Mouse (Mus musculus) ovary, adult 18-20 months (tissue): Measurements from ENCODE around the gene Zbtb7b.

Experiments
- DNase-seq: peaks from one replicate; pipeline ENCODE4 v3.0.0; 2022; ENCODE audit warnings: low spot score, mixed read lengths

Gene Zbtb7b

DNA sequence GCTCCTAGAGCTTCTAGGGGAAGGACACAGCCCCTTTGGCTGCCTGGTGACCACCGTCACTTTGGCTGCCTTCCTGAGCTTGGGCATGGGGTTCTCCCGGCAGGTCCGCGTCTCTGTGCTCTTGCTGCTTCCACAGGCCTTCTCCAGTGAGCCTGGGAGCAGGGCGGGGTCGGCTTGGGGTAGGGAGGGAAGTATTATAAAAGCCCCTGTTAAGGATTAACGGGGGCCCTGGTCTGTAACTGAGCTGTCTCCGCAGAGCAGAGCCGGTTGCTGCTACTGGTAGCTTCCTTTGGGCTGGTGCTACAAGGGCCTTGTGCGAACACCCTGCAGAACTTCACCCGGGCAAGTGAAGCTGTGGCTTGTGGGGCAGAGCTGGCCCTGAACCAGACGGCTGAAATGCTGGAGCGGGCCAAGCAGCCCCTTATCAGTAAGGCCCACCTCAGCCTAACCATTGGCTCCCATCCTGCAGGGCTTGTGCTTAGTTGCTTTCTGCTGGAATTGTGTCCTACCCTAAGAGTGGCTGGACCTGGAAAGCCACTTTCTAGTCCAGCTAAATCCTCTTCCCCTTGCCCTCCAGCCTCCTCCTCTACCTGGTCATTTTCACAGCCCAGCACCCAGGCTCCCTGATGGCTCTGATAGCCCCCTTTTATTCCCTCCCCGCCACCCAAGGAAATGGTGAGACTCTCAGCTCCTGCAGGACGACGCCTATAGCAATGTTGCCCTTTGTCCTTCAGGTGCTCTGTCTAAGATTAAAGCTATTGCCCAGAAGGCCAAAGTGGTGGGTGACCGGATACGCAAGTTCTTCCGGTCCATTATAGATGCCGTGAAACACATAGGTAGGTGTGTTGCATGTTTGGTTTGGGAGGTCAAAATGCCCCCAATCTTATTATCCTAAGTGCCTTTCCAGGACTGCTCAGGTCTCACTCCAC lies 28.8 kb downstream of the Zbtb7b start:
- no peak for DNase-seq

DNA sequence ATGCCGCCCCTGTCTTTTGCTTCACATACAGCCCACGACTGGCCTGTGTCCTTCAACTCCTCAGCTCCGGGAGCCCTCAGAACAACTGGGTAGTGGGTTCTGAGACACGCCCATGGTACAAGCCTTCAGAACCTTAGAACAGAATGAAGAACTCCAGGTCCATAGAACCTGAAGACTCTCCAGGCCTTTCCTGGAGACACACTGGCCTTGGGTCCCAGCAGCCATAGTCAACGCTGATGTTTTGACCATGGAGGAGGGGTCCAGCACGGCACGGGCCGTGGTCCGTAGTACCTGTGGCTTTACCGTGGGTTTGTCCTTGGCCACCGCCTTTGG lies 29.5 kb downstream of the Zbtb7b start, which contains the start of gene Dcst1:
Dcst1 (minus strand) TSS at position 101 of the 333 bp plus-strand sequence.
- DNase-seq, result no peak

DNA sequence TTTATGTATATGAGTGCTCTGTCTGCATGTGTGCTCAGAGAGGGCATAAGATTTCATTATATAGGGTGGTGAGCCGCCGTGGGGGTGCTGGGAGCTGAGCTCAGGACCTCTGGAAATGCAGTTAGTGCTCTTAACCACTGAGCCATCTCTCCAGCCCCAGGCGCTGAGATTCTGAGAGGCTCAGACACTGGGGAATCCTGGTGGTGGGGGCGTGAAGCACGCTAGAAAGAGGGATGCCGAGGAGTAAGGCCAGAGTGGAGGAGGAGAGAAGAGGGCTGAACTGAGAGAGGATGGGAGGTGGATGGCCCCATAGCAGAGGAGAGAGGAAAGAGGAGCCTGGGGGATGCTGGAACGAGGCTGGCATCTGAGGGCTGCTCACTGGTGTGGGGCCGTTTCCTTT lies 29.9 kb downstream of the Zbtb7b start:
- DNase-seq, result no peak

DNA sequence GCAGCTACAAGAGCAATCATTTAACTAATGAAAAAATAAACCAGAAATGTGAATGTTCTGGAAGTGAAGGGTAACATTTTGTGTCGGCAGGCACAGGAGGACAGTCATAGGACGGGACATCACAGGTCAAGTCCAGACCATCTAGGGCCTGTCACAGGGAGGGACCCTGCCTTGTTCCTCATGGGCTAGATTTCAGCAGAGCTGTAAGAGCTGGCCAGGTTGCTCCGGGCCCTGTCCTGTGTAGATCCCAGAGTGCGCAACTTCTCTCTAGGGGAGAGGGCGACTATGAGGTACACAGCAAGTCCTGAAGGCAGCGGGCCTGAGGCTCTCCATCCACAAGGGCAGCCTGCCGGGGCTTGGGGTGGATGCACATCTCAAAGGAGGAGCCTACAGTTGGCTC lies 32.9 kb downstream of the Zbtb7b start, which contains the start of gene Dcst2:
Dcst2 (plus strand) TSS at position 301 of the 400 bp plus-strand sequence.
- no peak for DNase-seq

DNA sequence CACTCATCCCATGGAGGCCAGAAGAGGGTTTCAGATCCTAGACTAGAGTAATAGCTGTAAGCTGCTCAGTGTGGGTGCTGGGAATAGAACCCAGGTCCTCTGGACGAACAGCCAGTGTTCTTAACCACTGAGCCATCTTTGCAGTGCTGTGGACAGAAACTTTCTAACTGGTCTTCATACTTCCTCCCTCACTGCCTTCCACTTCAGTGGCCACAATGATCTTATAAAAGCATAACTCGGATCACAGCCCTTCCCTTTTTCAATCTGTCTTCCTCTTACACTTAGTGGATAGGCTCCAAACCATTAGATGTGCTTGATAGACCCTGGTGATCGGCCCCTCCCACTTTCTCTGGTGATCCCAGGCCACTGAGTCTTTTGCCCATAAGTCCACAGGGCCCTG lies 34.3 kb downstream of the Zbtb7b start:
- no peak for DNase-seq

DNA sequence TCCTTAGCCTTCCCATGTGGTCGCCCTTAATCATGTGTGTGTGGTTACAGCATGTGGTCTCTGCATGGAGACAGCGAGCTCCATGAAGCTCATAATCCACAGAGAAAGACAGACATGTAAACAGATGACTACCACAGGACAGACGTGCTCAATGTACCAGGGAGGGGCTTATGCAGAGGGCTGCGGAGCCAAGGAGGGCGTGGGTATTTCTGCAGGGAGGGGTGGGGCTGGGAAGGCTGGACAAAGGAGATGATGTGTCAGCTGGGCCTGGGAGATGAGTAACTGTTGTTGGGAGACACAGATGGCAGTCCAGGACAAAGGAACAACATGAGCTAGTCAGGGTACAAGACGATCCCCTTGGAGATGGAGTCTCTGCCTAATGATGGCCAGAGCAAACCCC lies 34.9 kb downstream of the Zbtb7b start:
- DNase-seq, result no peak

DNA sequence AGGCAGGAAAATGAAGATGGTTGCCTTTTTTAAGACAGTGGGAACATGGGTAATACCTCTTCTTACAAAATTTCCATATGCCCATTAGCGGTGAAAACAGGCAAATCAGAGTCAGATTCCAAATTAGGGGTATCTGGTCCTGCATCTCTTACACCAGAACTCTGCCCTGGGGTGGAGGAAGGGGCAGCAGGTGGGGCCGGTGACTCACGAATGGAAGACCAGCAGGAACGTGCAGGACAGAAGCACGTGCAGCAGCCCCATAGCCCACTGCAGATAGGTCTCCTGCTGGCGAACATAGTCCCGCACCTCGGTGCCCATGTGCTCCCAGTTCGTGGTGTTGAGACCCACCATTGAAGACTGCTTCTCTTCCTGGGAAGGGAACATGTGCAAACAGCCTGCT lies 38.5 kb downstream of the Zbtb7b start:
- no peak for DNase-seq

DNA sequence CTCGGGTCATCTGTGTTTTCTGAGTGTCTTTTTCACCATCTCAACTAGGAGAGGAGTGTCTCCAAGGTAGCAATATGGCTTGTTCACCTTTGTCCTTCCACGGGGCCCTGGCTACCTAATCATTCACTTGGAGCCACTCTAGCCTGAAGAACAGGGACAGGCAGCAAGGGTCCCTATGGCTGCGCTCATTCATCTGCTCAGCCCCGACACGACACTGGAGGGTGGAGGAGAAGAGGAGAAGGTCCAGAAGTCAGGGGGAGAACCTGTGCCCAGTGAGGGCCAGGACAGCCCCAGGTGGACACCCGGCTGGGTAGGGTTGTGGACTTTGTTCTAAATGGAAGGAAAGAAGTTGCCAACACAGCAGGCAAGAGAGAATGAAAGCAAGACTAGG lies 39.1 kb downstream of the Zbtb7b start:
- no peak for DNase-seq

DNA sequence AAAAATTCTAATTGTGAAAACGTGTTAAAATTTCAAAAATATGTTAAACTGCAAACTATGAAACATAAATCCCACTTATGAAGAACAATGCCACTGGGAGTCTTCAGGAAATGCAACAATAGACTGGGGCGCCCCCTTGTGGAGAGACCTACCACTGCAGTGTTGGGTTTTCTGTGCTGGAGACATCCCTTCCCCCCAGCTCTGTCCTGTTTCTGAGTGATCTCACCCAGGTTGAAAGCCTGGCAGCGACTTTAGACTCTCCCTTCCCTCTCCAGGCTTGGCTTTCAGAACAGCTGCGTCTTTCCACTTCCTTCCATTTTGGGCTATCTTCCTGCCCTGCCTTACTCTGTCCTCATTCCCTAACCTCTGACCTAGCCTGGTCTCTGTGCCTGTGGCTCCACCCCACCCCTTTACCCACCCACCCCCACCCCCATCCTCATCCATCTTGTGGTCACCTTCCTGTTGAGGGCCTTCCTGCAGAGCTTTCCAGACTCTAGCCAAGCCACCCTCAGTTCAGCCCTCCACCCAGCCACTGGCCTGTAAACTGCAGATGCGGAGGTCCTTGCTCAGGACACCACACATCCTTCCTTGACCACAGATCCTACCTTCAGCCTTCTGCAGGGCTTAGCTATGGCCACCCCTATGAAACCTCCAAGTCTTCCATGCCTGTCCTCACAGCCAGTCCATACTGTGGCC lies 39.6 kb downstream of the Zbtb7b start:
- peak; percentile 47 for DNase-seq

DNA sequence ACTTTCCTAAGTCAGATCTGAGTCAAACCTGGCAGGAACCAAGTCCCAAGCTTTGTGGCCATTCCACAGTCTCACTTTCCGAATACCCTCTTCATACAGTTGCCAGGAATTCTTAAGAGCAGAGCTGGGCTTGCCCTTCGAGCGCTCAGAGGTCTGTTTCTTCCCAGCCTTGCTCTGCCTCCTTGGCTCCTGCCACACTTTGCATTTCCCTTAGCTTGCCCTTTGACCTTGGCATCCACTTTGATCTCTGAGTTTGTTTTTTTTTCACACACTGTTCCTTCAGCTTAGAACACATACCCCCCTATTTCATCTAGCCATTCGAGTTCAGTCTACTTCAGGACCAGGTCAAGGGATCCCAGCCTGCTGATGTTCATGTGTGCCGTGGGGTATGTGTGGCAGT lies 43.3 kb downstream of the Zbtb7b start:
- DNase-seq, result no peak

DNA sequence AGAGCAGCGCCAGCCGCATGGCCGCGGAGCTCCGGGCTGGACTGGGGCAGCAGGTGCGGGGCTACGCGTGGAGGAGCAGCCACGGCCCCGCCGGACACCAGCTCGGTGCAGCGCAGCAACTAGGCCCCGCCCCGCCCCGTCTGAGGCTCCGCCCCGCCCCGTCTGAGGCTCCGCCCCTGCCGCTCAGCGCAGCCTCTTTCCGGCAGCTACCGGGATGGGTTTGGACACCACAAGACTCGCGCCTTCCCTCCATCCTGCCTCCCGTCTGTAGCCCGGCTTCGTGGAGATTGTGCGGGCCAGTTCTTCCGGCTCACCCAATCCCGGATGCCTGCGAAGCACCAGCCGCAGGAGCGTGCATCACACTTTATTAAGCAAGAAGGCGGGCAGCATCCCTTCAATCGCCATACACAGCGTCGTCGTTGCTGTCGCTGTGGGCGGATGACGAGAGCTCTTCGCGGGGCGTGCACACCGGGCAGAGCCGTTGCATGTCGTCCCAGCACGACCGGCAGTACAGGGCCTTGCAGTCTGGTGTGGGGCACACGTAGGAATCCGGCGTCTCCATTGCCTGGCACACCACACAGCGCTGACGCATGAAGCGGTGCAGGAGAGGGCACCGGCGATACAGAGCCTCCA lies 44.6 kb downstream of the Zbtb7b start, which contains the start of gene Adam15:
Adam15 (minus strand) TSS at position 128 of the 633 bp plus-strand sequence.
- peak; percentile 81 for DNase-seq

DNA sequence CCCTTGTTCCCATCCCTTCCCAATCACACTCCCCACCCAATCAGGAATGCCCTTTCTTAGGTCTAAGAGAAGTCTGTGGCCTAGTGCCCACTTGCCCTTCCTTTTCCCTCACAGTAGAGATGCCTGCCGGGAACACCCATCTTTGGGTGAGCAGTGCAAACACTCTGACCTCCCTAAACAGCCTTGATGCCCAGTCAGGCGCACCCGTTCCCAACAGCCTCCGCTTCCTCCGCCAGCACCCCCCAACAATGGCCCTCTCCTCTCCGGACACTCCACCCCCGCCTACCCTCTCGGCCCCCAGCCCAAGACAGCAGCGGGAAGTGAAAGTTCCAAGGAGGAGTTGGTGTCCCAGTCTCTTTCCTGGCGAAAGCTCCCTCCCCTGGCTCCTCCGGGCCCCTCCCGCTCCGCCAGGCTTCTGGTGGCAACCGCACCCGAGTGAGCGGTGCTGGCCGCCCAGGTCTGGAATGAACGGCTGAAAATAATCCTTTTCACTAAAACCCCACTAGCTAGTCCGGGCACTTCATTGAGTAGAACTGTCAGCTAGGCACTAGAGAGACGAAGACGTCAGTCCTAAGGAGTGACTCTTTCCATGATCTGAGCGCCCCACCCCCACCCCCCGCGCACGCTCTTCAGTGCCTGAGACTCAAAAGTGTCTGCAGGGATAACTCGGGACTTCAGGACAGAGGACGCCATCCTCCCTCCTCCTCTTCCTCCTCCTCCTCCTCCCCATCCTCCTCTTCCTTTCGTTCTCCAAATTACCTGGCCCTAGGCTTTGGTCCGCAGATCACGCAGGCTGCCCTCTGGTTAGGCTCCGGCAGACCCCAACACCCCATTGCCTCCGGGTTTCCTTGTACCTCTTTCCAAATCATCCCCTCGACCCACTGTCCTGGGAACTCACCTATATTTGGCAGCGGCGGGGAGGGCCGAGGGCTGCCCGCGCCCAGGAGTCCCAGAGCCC lies 45.4 kb downstream of the Zbtb7b start:
- no peak for DNase-seq

DNA sequence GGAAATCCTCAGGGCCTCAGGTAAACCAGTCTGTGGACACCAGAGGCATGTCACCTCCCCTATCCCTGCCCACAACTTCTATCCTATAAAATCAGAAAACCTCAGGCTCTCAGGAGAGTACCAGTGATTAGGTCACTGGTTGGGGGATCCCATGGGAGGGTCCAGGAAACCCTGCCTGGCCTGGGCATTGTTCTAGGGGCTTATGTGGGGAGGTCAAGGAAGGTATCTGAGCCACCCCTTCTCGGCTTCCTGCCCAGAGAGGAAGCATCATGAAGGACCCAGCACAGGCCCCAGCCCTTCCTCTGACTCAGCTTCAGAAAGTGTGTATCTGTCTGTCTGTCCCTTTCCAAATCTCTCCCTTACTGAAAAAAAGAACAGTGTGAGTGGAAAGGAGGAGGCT lies 46.7 kb downstream of the Zbtb7b start:
- DNase-seq, result no peak

DNA sequence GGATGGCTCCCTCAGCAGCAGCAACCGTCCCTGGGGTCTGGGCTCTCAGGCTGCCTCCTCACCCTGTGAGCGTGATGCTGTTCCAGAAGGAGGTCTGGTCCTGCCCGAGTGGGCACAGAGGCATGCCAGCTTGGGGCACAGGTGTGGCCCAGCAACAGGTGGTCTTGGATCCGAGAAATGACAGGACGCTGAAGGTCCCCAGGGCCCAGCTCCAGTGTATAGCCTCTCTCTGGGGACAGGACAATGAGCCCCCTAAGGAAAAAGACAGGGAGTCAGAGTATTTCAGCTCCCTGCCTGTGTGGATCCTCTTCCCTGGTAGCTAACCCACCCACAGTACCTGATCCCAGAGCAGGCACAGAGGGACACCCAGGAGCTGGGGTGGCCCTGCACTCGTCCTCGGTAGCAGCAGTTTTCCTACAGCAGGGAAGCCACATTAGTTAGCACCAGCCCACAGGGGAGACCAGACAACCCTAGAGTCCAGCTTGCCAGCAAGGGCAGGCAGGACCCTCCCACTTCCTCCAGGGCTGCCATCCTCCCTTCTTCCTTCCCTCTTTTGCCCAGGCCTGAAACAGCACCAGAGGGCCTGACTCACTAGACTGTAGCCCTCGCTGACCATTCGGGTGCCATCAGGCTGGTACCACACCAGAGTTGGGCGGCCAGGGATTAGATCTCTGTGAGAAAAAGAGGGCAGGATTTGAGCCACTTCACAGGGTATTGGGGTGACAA lies 47.6 kb downstream of the Zbtb7b start:
- no peak for DNase-seq

DNA sequence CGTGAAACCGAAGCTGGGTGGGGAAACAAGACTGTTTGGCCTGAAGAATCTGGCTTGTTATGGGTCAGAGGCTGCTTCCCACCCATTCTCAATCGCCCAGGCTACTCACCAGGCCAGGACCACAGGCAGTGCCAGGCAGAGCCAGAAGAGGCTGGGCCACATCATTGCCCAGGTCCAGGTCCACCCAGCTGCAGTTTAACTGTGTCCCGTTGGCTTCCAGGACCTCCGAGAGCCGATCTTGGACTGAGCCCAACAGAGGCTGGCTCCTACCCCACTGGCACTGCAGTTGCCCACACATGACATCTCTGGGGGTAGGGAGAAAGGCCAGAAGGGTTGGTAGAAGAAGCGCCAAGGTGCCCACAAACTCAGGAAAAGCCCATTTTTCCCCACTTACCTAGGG lies 51.3 kb downstream of the Zbtb7b start:
- no peak for DNase-seq

DNA sequence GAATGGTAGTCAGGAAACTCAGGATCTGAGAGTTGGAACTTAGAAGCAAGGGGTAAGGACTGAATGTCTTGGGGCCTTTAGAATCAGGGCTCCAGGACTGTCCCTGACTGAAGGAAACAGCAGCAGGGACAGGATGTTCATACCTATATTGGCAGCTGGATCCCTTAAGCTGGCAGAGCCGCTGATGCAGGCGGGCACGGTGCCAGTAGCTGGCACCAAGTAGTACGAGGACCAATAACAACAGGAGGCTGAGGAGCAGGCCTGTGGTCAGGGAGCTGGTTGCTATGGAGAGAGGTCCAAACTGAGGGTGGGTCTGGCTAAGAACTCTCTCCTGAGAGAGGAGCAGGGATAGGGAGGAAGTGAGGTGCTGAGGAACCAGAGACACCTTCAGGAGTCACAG lies 52.8 kb downstream of the Zbtb7b start:
- no peak for DNase-seq

DNA sequence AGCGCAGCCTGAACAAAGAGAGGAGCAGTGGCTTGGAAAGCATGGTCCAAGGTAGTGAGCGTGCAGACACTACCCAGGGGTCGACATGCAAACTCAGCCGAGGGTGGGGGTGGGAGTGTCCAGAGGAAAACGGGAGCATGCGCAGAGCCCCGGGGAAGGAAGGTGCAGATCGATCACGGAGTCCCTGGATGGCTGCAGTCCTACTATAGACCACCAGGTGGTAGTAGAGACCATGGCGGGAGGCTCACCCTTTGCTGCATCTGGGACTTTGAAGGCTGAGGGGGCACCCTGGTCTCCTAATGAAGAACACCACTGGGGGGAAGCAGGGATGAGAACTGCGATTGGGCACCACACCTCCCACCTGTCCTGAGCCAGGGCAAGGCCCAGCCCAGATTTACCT lies 54.1 kb downstream of the Zbtb7b start:
- DNase-seq, result no peak

DNA sequence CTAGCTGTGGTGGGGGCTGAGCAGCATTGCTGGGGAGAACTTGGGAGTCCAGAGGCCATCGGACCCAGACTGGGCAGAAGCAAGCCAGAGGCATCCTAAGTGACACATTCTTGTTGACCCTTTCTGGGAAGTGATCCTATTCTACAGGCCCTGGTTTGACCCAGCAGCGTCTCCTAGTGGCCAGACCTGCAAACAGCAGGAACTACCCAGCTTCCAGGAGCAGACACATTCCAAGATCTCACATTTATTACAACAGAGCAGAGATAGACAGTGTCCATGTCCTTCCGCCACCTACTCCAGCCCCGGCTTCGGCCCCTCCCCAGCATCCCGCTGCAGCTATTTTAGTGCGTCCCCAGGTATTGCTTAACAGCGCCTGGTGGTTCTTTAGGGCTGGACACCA lies 55.2 kb downstream of the Zbtb7b start:
- no peak for DNase-seq

DNA sequence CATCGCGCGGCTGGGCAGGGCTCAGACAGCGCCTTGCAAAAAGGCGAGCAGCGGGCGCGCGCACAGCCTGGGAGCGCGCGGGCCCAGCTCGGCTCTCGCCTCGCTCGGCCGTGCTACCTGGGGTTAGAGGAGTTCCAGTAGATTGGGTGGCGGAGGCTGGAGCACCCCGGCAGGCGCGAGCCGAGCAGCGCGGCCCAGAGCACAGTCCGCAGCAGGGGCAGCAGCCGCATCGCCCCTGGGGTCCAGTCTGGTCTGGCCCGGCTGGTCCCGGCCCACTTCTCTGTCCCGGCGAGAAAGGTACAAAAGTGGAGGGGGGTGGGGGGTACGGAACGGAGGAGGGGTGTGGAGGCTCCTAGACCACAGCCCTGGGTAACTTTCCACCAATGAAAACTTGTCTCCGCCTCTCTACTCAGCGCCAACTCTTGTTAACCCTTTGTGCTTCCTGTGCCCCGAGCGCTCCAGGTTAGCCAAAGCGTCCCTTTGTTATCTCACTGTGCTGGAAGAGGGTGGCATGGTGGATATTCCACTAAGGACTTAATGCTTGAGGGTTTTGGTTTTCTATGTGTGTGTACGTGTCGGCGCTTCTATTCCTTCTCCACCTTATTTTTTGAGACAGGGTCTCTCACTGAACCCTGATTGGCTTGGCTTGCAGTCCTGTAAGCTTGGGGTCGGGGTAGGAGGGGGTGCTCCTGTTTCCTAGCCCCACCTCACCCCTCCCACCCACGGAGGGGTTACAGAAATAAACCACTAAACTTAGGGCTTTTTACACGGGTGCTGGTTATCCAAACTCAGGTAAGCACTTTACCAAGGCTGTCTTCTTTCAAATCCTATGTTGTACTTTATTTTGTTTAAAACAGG lies 56.6 kb downstream of the Zbtb7b start, which contains the start of gene Efna4:
Efna4 (minus strand) TSS at position 308 of the 858 bp plus-strand sequence.
- no peak for DNase-seq
